Mouse (Mus musculus) right cerebral cortex, postnatal 10 days (tissue): ENCODE results near the gene Plch2.
"Not testable (repeated sequence)": the region's sequence is repeated elsewhere in the genome, so short reads cannot be mapped to it uniquely, and the experiment has no call there.

Experiments
- DNase-seq, 2 experiments: peaks; one replicate each; pipeline ENCODE4 v3.0.0; 2021; ENCODE audit warnings: low spot score in 2 of 2

Plch2 gene

DNA sequence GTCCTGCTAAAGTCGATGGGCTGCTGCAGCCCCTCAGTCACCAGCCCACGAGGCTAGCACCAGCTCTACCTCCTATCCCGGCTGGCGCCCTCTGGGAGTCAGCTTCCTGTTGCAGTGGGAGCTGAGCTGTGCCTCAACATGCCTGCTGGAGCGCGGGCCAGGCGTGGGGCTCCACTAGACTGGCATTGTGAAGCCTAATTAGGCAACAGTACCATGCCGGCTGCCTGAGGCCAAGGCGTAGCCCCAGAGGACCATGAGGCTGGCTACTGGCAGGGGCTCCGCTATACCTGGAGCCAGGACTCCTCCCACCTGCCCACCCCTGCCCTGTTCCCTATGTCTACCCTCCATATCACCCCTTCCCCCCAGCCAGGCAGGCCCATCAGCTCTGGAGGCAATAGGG lies at the start of gene Plch2:
Plch2 (minus strand) TSS at position 61 of the 400 bp plus-strand sequence.
- DNase-seq = no peak

DNA sequence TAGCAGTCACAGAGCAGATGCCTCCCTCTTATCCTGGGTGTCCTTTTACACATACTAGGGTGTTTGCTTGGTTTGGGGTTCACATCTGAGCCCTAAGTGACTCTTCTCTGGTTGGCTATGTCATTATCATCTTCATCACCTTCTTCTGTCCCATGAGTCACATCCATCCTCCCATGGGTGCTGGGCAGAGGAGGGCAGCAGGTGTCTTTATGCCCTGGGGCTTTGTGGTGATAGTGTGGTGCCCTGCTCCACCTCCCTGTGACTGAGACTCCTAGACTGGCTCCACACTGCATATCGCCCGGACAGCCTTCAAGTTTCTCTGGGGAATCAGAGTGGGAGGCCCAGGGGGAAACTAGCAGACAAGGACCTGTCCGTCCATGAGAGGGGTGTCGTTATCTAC lies 42.0 kb upstream of the Plch2 start:
- DNase-seq = no peak

DNA sequence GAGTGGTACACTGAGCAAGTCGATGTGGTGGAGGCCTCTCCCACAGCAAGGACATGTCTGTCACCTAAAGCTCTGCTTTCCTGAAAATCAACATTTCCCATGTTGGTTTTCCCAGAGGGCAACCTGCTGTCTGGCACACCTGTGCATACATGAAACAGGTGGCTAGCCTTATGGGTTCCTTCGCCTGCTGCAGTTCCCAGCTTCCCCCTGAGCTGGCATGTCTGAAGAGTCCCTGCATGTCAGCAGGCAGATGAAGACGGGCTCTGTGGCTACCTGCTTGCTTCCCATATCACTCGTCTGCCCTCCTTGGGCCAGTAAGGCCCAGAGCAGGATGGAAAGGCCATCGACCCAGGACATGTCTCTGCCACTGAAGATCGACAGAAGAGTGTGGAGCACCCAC lies 40.9 kb upstream of the Plch2 start:
- DNase-seq = no peak

DNA sequence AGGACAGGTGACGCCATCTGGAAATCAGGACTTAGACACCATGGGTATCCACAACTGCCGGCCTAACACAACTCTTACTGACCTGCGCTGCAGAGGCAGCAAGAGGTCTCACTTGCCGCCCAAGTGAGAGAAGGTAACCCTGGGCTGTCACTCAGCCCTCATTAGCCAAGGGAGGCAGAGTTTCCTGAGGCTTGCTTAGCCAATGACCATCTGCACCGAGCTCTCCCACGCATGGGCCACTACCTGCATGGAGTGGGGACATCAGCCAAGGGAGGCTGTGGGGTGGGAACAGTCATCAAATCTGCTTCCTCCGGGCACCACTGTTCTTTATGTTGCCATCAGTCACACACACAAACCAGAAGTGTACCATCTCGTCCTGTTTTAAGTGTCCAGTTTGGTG lies 39.4 kb upstream of the Plch2 start:
- no peak for DNase-seq

DNA sequence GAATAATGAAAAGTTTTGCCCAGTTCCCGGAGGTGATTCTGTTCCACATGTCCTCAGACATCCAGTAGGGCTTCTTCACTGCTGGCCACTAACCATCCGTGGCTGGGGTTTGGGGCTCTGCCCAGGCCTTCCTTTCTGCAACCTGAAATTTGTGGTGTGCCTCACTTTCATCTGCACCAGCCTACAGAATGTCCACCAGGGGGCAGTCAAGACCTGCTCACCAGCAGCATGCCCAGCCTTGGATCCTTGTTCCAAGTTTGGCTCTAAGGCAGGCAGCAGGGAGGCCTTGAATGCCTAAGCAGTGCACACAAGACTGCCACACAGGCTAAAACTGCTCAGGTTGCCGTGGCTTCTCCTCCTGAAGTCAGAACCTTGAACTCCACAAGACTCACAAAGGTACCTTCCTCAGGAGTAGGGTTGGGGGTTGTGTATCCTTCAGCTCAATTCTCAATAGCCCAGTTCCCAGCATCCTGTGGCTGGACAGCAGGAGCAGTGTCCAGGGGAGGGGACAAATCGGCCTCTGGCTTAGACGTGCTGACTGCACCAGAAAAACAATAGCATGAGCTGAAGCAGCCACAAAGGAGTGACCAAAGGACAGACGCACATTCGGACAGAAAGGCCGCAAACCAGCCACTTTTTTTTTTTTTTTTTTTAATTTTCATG lies 38.8 kb upstream of the Plch2 start:
- DNase-seq = peak; percentile 93 to 94

DNA sequence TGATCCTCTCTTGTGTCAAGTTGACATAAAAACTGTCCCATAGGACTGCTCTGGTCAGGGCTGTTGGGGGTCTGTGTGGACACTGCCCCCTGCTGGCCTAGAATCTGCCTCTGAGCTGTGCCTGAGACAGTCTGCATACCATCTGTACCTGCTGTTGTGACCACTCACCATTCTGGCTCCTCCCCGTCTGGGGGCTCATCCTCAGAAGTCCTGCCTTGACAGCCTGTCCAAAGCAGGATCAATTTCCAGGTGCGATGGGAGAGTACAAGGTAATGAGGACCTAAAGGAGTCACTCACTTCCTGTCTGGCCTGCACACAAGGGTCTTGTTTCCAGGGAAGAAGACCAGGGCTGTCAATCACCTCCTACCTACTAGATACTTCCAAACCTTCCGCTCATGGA lies 38.0 kb upstream of the Plch2 start:
- DNase-seq = peak in 1 of 2 experiments; percentile 46

DNA sequence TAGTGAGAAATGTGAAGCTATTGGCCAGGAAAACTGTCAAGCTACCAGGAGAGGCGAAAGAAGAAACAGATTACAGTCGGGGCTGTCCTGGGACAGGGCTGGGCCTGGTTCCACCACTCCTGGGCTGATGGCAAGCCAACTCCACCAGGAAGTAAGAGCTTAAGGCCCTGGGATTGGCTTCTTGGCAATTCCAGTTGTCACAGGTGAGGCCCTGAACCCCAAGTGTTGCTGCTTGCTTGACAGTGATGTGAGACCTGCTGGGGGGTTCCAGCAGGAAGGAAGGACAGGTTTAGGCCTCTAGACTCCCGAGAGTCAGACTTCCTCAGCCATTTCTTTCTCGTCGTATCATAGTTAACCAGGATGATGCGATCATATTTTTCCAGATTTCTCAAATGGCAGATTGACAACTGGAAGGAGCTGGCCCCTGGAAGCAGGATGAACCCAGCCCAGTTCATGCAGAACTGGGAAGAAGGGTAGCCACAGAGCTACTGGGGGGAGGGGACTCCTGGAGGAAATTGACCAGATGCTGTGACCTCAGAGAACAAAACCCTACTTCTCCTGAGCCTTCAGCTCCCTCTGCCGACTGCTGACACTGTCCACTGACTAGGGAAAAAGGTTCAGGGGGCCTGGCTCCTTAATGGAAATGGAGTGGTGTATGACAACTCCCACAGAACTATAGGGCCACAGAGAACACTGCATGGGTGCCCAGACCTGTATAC lies 37.0 kb upstream of the Plch2 start:
- DNase-seq = no peak

DNA sequence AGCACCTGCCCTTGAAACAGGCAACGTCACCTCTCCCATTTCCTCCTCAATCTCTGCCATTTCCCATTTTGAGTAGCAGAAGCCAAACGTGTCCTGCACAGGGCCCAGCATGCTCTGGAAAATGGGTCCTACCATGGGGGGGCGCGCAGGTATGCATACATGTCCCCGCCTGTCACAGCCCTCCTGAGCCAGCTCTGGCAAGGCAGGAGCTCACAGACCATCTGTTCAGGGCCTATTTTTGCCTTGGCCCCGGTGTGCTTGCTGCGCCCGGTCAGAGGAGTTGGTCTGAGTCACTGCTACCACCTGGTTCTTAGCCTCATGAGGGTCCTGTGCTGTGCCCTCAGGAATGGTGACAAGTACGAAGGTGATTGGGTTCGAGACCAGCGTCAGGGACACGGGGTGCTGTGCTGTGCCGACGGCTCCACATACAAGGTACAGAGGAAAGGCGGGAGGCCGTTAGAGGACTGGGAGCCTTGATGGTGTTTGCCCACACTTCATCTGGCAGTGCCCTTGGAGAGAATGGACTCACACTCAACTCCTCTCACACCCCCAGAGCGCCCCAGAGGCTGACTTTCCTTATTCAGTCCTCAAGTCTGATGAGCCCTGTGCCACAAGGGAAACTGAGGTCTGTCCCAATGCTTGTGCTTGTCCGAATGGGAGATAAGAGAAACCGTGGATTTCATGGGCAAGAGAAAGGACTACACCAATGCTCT lies 36.3 kb upstream of the Plch2 start:
- no peak for DNase-seq

DNA sequence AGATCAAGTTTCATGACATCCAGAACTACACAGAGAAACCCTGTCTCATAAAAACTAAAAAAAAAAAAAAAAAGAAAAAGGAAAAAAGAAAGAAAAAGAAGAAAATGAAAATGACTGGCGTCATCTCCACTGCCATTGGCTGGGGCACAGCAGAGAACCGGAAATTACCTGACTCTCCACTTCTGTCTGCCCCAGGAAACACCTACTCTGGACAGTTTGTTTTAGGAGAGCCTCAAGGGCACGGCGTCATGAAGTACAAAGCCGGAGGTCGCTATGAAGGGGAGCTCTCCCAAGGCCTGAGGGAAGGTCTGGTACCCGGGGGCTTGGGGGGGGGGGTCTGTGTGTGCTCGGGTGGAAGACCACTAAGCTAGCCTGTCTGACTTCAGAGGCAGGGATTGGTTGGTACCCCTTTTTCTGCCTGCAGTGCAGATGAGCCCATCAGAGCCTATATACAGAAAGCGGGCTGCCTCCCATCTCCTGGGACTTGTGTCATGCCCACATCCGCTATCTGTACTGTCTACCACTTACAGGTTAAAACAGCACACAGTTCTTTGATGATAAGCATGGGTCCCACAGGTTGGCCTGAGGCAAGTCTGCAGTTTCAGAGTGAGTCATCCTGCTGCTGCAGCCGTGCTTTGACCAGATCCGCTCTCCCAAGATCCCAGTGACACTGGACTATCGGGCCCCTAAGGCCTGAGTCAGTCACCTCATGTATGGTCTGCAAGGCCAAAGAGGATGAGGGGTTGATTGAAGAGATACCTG lies 34.3 kb upstream of the Plch2 start:
- no peak for DNase-seq

DNA sequence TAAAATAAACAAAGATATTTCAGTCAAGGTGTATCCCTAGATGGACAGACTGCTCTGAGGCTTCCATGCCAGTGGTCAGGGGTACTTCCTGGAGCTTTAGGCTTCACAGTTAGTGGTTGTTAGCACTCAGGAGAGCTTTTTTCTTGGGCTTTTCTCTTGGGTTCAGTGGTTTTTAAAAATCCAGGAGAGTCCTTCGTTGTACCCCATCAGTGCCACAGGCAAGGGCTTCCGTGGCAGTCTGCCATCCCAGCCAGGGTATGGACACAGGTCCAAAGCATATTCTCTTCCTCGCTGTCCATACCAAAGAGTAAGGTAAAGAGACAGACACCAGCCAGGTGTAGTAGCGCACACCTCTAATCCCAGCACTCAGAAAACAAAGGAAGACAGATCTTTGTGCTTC lies 33.6 kb upstream of the Plch2 start:
- DNase-seq = no peak

DNA sequence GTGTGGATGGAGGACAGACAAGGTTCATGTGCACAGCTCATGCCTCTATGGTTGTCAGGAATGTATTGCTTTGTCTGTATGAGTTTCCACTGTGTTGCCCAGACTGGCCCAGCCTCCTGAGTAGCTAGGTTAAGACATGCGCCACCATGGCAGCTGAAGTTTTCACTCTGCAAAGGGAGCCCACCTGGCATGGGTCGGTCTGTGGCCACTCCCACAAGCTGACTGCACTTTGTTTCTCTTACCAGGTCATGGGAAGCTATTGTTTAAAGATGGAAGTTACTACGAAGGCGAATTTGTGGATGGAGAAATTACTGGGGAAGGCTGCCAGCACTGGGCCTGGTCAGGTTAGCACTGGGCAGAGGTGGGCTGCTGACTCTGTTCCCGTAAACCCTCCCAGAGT lies 32.7 kb upstream of the Plch2 start:
- DNase-seq = no peak

DNA sequence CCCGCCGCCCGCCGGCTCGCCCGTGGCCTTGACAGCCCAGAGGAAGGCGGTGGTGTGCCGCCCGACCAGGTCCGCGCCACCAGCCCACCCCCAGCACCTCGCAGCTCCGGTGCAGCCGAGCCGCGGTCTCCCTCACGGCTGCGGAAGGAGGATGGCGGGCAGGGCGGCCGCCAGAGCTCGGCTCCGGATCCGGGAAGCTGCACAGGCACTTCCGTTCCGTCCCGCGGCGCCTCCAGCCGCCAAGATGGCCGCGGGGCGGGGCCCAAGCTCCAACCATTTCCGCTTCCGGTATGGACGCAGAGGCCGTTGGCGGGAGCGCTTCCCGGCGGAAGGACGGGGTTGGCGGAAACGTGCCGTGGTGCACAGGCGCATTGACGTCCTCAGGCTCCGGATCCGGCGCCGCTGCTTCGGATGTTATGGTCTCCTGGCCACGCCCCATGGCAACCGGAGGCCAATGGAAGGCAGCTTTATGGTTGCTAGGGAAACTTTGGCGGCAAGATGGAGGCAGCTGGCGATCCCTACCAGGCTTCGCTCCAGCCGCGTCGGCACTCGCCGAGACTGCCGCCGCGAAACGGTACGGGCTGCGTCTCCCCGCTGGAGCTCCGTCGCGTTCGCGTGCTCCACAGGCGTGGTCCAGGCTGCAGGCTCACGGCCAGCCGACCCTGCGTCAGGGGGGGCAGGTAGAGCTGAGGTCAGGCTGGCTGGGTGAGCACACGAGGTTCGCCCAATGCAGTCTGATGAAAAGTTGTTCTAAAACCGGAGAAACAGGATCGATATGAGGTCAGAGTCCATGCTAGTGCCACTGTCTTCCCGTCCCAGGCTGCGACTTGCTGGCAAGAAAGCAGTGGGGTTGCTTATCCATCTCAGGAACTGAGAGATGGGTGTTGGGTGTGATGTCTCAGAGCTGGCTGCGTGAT lies 29.8 kb upstream of the Plch2 start, which contains the start of the genes Rer1 and Morn1:
Rer1 (minus strand) TSS at position 275 of the 917 bp plus-strand sequence.
Morn1 (plus strand) TSS at position 470 of the 917 bp plus-strand sequence.
- DNase-seq = peak; percentile 100

DNA sequence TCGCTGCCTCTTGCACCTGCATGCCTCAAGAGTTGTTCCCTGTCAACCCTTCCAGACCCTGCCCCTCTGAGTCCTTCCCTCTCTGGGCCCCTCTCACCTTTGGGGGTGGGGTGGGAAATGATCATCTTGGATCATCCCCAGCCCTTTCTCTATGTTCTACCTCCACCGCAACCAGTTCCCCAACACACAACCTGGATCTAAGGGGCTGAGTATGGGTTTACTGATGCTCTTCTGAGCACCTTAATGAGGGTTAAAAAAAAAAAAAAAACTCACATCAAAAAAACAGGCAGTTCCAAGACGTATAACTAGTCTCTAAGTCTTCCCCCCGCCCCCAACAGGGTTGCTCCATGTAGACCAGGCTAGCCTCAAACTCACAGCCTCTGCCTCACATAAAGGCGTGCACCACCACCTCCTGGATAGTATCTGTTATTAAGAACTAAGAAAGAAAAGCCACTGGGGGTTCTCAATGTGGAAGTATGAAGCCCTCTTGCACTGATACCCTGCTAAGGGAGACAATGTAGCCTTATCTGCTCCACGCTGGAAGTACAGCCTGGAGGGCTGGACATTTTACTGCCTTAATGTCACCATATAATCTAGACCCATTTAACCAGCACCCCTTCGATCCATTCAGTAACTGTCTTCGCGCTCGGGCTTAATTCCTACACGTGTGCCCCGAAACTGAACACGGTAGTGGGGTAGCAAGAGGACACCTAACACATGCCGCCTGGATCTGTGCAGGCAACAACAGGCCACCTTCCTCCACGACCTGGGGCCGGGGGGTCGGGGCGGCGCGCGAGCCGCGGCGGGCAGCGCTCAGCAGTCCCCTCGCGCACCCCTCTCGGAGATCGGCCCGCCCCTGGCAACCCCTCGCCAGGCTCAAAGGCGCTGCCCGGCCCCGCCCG lies 28.9 kb upstream of the Plch2 start:
- no peak for DNase-seq

DNA sequence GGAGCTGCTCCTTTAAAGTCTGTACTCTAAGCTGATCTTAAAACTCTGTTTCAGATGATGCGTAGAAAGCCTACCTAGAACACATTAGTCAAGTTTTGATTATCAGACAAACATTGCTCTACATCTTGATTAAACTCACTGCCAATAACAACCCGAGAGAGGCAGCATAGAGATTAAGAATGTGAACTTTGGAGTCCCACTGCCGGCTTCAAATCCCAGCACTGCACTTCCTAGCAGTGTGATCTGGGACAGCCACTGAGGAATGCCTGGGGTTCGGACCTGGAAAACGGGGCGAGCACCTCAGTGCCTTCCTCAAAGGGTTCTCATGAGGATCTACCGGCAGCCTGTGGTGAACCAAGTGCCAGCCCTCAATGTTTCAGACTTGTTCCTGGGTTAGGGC lies 27.8 kb upstream of the Plch2 start:
- DNase-seq = no peak

DNA sequence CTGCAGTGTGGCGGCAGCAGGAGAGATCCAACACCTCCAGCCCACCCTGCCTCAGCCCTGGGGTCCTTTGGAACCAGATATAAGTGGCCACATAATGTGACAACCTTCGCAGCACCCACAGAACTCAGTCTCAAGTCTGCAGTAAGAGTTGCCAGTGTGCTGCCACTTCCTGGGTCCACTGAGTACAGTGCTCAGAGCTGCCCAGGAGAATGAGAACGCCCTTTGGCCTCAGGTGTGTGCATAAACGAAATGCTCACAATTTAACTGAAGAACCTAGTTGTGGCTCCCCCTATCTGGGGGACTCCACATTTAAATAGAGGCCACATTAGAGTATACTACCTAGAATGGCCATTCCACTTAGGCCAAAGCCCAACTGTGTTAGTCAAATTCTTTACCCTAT lies 27.0 kb upstream of the Plch2 start:
- DNase-seq = no peak

DNA sequence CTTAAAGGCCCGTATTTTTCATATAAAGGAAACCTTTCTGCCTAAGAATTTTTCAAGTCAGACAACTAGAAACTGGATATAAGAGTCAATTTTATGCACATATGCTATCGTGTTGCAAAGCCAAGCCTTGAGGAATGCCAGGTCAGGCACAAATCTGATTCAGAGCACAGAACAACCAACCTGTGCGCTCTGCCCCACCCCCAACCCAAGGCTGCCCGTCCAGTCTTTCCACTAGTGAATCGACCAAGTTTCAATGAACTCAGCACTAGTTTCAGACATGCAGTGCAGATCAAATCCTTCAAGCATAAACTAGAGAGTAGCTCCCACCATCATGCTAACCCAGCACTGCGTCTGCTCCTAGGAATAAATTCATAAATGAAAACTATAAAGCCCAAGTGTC lies 23.1 kb upstream of the Plch2 start:
- no peak for DNase-seq

DNA sequence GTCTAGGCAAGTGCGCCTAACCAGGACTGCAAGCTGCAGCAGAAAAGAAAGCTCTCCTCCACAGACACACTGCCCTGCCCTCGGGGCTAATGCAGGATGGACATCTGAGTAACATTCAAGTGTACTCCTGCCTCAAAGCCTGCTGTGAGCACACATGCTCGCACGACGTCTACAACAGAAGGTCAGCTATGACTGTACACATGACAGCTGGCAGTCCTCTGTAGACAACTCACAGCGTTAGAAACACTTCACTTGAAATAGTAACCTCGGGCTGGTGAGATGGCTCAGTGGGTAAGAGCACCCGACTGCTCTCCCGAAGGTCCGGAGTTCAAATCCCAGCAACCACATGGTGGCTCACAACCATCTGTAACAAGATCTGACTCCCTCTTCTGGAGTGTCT lies 22.2 kb upstream of the Plch2 start:
- not testable (repeated sequence) for DNase-seq

DNA sequence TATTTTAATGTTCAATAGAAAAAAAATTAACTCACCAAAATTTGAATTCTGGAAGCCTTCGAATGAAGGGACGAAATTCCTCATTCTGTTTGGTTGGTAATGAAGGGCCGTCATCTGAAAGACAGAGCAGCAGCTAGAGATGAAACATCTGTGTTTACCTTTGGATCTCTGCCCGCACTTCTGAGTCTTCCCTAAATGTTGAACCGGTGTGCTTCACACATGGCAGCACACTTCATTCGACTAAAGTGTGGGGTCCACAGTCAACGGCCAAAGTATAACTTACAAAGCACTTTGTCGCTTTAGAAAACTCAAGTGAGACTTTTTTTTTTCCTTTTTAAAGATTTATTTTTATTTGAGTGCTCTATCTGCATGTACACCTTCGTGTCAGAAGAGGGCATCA lies 20.1 kb upstream of the Plch2 start:
- no peak for DNase-seq

DNA sequence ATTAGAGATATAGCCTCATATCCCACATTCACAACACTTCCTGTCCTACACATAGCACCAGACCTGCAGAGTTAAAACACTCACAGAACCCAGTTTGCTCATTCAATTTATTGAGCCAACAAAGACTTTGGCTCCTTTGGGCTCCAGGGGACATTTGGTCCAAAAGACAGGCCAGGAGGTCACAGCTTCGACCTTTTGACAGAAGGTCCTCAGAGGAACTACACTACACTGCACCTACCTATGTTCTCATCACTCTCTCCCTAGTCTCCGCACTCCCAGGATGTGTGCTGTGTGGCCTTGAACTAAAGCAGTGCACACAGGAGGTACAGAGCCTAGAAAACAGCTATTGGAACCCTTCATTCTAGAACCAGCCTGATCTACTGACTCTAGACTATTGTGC lies 19.2 kb upstream of the Plch2 start:
- no peak for DNase-seq

DNA sequence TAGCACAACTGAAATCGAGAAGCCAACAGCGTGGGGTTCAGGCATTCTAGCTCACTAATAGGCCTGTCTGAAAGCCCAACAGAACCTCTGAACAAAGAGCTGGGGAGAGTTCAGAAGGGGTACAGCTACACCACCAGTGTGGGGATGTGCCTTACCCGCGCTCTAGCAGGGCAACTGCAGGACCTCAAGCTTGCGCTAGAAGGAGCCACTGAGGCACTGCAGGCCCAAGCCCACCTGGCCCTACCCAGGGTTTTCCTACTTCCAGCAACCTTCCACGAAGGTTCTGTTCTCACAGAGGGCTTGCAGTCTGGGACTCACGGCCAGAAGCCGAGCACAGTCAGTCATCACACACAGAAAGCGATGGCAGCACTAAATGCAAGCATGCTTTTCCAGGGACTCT lies 18.6 kb upstream of the Plch2 start:
- no peak for DNase-seq
